Mouse (Mus musculus): Measurements from ENCODE around the gene Foxn3.

Foxn3 gene

DNA sequence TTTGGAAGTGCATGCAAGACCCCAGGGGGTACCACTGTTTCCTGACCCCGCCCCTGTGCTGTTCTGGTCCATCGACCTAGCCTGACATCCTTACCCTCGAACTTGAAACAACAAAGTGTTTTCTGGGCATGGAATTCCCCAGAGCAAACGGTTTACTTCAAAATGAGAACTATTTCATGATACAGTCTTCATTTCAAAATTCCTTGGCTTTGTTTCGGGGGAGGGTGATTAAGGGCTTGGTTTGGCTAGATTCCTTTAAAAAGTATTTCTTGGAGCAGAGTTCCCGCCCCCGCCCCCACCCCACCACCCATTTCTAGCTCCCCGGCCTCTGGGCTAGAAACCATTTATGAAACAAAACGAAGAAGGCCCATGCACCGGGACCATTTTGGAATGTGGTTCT lies 303.2 kb downstream of the Foxn3 start:
- no peak for DNase-seq (ENCODE audit: low spot score in 2 of 2)

DNA sequence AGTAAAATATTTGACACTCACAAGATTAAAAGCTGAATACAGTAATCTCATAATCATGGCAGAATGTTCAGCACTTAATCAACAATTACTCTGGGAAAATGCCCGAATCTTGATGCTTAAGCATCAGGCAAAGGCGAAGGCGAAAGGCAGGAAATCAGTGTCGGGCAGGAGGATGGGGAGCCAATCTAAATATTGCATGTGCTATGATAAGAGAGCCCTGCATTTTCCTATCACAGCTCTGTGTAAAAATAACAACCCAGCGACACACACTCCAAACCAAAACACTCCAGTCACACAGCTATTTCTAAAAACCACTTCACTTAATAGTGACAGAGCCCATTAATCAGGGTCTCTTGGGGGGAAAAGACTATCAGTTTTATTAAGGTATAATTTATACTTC lies 305.8 kb downstream of the Foxn3 start:
- DNase-seq (ENCODE audit: low spot score in 2 of 2), result no peak

GRCm38 (mm10) chr12:99256997-99257396 lies 306.4 kb downstream of the Foxn3 start:
- DNase-seq (ENCODE audit: low spot score in 2 of 2), result no peak

GRCm38 (mm10) chr12:99256463-99256862 lies 306.9 kb downstream of the Foxn3 start:
- DNase-seq (ENCODE audit: low spot score in 2 of 2), result no peak

GRCm38 (mm10) chr12:99254436-99254835 lies 308.9 kb downstream of the Foxn3 start:
- DNase-seq (ENCODE audit: low spot score in 2 of 2), result no peak

DNA sequence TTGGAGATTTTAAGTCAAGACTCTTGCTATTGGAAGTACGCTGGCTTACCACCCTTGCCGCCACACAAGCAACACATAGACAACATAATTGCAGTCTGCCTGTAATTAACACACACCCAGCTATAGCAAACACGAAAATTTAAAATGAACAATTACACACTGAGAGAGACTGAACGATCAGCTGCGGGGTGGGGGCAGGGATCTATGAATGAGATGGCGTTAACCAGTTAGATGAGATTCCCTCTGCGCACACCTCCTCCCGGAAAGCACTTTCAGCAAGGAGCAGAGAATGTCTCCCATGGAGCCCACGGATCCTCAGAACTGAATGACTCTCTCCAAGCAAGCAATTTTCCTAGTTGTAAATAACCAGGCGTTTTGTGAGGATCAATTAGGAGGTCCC lies 309.8 kb downstream of the Foxn3 start:
- no peak for DNase-seq (ENCODE audit: low spot score in 2 of 2)

- no peak for DNase-seq (ENCODE audit: low spot score in 2 of 2)
Measured at GRCm38 (mm10) chr12:99248606-99249005, 314.8 kb downstream of the Foxn3 start.

GRCm38 (mm10) chr12:99247939-99248338 lies 315.4 kb downstream of the Foxn3 start:
- no peak for DNase-seq (ENCODE audit: low spot score in 2 of 2)

- no peak for DNase-seq (ENCODE audit: low spot score in 2 of 2)
Measured at GRCm38 (mm10) chr12:99246984-99247746, 316.2 kb downstream of the Foxn3 start.

- no peak for DNase-seq (ENCODE audit: low spot score in 2 of 2)
Measured at GRCm38 (mm10) chr12:99244673-99245072, 318.7 kb downstream of the Foxn3 start.

GRCm38 (mm10) chr12:99244264-99244663 lies 319.1 kb downstream of the Foxn3 start:
- no peak for DNase-seq (ENCODE audit: low spot score in 2 of 2)

GRCm38 (mm10) chr12:99243316-99243715 lies 320.1 kb downstream of the Foxn3 start:
- DNase-seq (ENCODE audit: low spot score in 2 of 2), result no peak

DNA sequence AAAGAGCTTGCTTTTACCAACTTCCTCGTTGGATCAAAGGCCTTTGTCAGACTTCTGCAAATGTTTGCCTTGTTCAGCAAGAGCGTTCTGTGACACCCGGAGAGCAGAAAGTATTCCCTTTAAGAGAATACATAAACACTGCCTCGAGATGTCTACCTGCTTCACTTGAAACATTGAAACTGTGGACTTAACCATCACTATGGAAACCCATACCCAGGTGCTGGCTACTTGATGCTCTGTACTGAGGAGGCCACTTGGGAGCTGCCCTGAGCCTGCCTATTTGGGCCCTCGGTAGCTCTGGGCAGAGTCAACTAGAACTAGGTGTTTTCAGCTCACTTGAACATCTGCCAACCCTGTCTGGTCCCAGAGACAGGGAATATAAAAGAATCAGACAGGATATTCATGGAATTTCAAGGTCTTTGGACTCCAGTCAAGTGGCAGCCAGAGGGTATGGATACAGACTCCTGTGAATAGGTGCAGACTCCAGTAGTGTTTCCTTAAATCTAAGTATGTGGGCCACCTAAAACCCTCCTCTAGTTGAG lies 323.1 kb downstream of the Foxn3 start:
- no peak for DNase-seq (ENCODE audit: low spot score in 2 of 2)

GRCm38 (mm10) chr12:99239735-99240134 lies 323.6 kb downstream of the Foxn3 start:
- DNase-seq (ENCODE audit: low spot score in 2 of 2), result no peak

- no peak for DNase-seq (ENCODE audit: low spot score in 2 of 2)
Measured at GRCm38 (mm10) chr12:99237497-99237896, 325.9 kb downstream of the Foxn3 start.

GRCm38 (mm10) chr12:99234346-99234745 lies 329.0 kb downstream of the Foxn3 start:
- DNase-seq (ENCODE audit: low spot score in 2 of 2), result no peak

DNA sequence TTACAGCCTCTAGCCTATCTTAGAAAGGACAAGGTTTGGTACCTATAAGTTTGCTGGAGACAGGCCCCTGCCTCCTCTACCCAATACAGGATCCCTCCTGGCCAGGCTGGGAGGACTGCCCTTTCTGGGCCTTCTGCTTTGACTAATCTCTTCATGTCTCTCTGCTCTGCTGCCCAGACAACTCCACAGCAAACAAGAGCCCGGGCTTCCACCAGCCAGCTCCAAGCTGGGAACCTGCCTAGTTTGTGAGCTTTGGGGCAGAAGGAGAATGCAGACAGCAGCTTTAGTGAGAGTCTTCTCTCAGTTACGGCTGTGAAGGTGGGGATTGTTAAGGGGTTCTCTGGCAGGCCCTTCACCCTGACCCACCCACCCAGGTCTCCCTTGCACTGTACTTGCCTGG lies 330.0 kb downstream of the Foxn3 start:
- DNase-seq (ENCODE audit: low spot score in 2 of 2), result no peak

DNA sequence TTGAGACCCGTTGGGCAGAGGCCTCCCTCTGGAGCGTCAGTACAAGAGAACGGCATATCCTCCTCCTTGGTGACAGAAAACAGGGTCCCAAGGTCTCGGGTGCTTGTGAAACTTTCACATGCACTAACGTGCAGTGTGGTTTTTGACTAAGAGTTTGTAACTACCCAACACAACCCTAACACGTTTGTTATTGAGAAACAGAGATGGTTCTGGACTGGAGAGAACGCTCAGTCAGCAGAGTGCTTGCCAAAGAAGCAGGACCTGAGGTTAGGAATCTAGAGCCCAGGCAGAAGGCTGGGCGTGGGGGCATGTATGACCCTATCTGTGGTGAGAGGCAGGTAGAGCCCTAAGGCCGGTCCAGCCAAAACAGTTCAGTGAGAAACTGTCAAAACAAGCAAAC lies 330.9 kb downstream of the Foxn3 start:
- no peak for DNase-seq (ENCODE audit: low spot score in 2 of 2)

- no peak for DNase-seq (ENCODE audit: low spot score in 2 of 2)
Measured at GRCm38 (mm10) chr12:99231321-99231720, 332.1 kb downstream of the Foxn3 start.

GRCm38 (mm10) chr12:99230783-99231048 lies 332.7 kb downstream of the Foxn3 start:
- no peak for DNase-seq (ENCODE audit: low spot score in 2 of 2)

DNA sequence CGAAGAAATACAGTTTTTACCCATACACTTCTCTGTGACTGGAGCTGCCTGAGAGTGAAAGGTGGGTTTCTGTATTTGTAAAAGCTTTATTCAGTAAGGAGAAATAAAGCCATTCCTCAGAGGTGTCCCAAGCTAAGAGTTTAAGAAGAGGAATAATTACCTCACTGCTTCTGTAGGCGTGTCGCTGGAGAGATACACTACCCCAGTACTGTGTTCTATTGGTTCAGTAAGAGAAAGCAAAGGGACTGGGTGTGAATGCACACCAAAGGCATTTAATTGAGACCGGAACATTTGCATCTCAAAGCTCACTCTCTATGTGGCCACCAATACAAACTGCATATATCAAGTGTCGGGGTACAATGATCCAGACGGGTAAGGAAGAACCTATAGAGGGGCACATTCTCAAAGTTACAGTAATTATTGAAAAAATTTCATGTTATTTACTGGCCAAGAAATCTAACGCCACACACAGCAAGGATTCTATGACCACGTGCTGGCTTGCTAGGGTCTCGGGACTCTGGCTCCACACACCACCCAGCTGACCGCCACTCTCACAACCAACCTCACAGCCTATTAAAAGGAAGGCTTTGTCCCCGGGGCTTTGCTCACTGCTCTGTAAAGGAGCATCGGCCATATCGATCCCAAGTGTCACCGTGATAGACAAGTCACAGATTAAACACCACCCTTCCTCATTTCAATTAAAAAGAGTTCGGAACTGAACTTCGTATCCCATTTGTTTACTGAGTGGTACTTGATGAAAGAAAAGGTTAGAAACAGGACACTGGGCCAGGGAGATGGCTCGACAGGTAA lies 333.2 kb downstream of the Foxn3 start:
- no peak for DNase-seq (ENCODE audit: low spot score in 2 of 2)

GRCm38 (mm10) chr12:99227313-99227952 lies 335.9 kb downstream of the Foxn3 start:
- no peak for DNase-seq (ENCODE audit: low spot score in 2 of 2)

Measured in right cerebral cortex, postnatal 10 days (tissue).